Mouse (Mus musculus): ENCODE measurements around the gene Klhl23. TPM values are rescaled to one million over a fixed set of nuclear protein-coding genes. Genes with fewer than 3 reads are reported as not detected.

Klhl23 gene
- 75.3 and 85.9 TPM in 2 replicates for polyA plus RNA-seq (2014; fragmentation: Nextera tagmentation; extraction: Ambion mirVana)

- peak within 1 kb of the TSS; percentile 82 for H3K4me3 ChIP-seq (replicated peaks; ENCODE audit: low read depth, low read length)
- DNase-seq, result no peak
- peaks cover 28% of the 10 kb centered on the region for H3K4me1 ChIP-seq (ENCODE audit: control insufficient read depth, insufficient read depth, low read length)
- H3K27me3 ChIP-seq (ENCODE audit: control insufficient read depth, insufficient read depth, low read length), result no peaks in the 10 kb centered on the region
- no peak for ATAC-seq (ENCODE audit: low FRiP score, low TSS enrichment)
- WGBS, result 29% methylated on average over 8 of the region's 8 CpGs
- peak within 1 kb of the TSS; percentile 96 for H3K27ac ChIP-seq (replicated peaks; ENCODE audit: low read depth, low read length)
- H3K4me2 ChIP-seq (ENCODE audit: low read length), result peak within 1 kb of the TSS; percentile 75
- peak within 1 kb of the TSS; percentile 98 for H3K9ac ChIP-seq (replicated peaks; ENCODE audit: low read length)
- H3K36me3 ChIP-seq (ENCODE audit: control insufficient read depth, insufficient read depth, low read length), result 0 out of 2 replicates have a peak, but pooled peaks cover 4% of the 10 kb centered on the region
- H3K9me3 ChIP-seq (ENCODE audit: control insufficient read depth, low read length), result no peaks in the 10 kb centered on the region
Observed at GRCm38 (mm10) chr2:69821711-69822110, at the start of gene Klhl23. Gene Klhl23, plus strand, starts transcription at chr2:69821944.

GRCm38 (mm10) chr2:69773331-69773730 is 48.4 kb upstream of the Klhl23 start:
- H3K27ac ChIP-seq (replicated peaks; ENCODE audit: low read depth, low read length), result no peak overlapping the region
- no peak overlapping the region for H3K9ac ChIP-seq (replicated peaks; ENCODE audit: low read length)
- H3K36me3 ChIP-seq (ENCODE audit: control insufficient read depth, insufficient read depth, low read length), result peaks cover 15% of the 10 kb centered on the region
- H3K4me3 ChIP-seq (replicated peaks; ENCODE audit: low read depth, low read length), result no peak overlapping the region
- no peaks in the 10 kb centered on the region for H3K9me3 ChIP-seq (ENCODE audit: control insufficient read depth, low read length)
- no peak for ATAC-seq (ENCODE audit: low FRiP score, low TSS enrichment)
- H3K27me3 ChIP-seq (ENCODE audit: control insufficient read depth, insufficient read depth, low read length), result no peaks in the 10 kb centered on the region
- H3K4me1 ChIP-seq (ENCODE audit: control insufficient read depth, insufficient read depth, low read length), result no peaks in the 10 kb centered on the region
- 95% methylated on average over 3 of the region's 3 CpGs for WGBS
- DNase-seq, result no peak
- no peak overlapping the region for H3K4me2 ChIP-seq (ENCODE audit: low read length)

- DNase-seq (no peak), ATAC-seq (ENCODE audit: low FRiP score, low TSS enrichment) (no peak)
- no peak overlapping the region for H3K27ac ChIP-seq (replicated peaks; ENCODE audit: low read depth, low read length)
- no peak overlapping the region for H3K9ac ChIP-seq (replicated peaks; ENCODE audit: low read length)
- no peaks in the 10 kb centered on the region for H3K27me3 ChIP-seq (ENCODE audit: control insufficient read depth, insufficient read depth, low read length)
- H3K36me3 ChIP-seq (ENCODE audit: control insufficient read depth, insufficient read depth, low read length), result peaks cover 23% of the 10 kb centered on the region
- WGBS, result 79% methylated on average over 7 of the region's 7 CpGs
- H3K9me3 ChIP-seq (ENCODE audit: control insufficient read depth, low read length), result no peaks in the 10 kb centered on the region
- H3K4me3 ChIP-seq (replicated peaks; ENCODE audit: low read depth, low read length), result no peak overlapping the region
- H3K4me1 ChIP-seq (ENCODE audit: control insufficient read depth, insufficient read depth, low read length), result no peaks in the 10 kb centered on the region
- H3K4me2 ChIP-seq (ENCODE audit: low read length), result no peak overlapping the region
Observed at GRCm38 (mm10) chr2:69777985-69778835, 43.5 kb upstream of the Klhl23 start.

- peaks cover 23% of the 10 kb centered on the region for H3K36me3 ChIP-seq (ENCODE audit: control insufficient read depth, insufficient read depth, low read length)
- 44% methylated on average over 5 of the region's 5 CpGs for WGBS
- H3K9ac ChIP-seq (replicated peaks; ENCODE audit: low read length), result no peak overlapping the region
- H3K27me3 ChIP-seq (ENCODE audit: control insufficient read depth, insufficient read depth, low read length), result no peaks in the 10 kb centered on the region
- H3K27ac ChIP-seq (replicated peaks; ENCODE audit: low read depth, low read length), result no peak overlapping the region
- no peak for ATAC-seq (ENCODE audit: low FRiP score, low TSS enrichment)
- no peaks in the 10 kb centered on the region for H3K4me1 ChIP-seq (ENCODE audit: control insufficient read depth, insufficient read depth, low read length)
- no peak overlapping the region for H3K4me2 ChIP-seq (ENCODE audit: low read length)
- no peak overlapping the region for H3K4me3 ChIP-seq (replicated peaks; ENCODE audit: low read depth, low read length)
- H3K9me3 ChIP-seq (ENCODE audit: control insufficient read depth, low read length), result no peaks in the 10 kb centered on the region
- peak; percentile 51 for DNase-seq
Observed at GRCm38 (mm10) chr2:69778836-69779177, 42.9 kb upstream of the Klhl23 start.

- Histone ChIP-seq H3K27me3 (ENCODE audit: control insufficient read depth, insufficient read depth, low read length) (no peaks in the 10 kb centered on the region), H3K27ac (replicated peaks; ENCODE audit: low read depth, low read length) (peak overlapping the region; percentile 91), H3K4me2 (ENCODE audit: low read length) (peak overlapping the region; percentile 68), H3K4me3 (replicated peaks; ENCODE audit: low read depth, low read length) (peak overlapping the region; percentile 57), H3K9ac (replicated peaks; ENCODE audit: low read length) (peak overlapping the region; percentile 70), H3K4me1 (ENCODE audit: control insufficient read depth, insufficient read depth, low read length) (peaks cover 7% of the 10 kb centered on the region; the same call in 1 of the 2 replicates), H3K36me3 (ENCODE audit: control insufficient read depth, insufficient read depth, low read length) (peaks cover 11% of the 10 kb centered on the region), H3K9me3 (ENCODE audit: control insufficient read depth, low read length) (no peaks in the 10 kb centered on the region)
- no peak for DNase-seq
- ATAC-seq (ENCODE audit: low FRiP score, low TSS enrichment), result no peak
- 23% methylated on average over 9 of the region's 9 CpGs for WGBS
Observed at GRCm38 (mm10) chr2:69788974-69789373, 32.8 kb upstream of the Klhl23 start.

- Histone ChIP-seq H3K27ac (replicated peaks; ENCODE audit: low read depth, low read length) (peak within 1 kb of the TSS; percentile 91), H3K4me3 (replicated peaks; ENCODE audit: low read depth, low read length) (peak within 1 kb of the TSS; percentile 57), H3K4me1 (ENCODE audit: control insufficient read depth, insufficient read depth, low read length) (peaks cover 7% of the 10 kb centered on the region; the same call in 1 of the 2 replicates), H3K27me3 (ENCODE audit: control insufficient read depth, insufficient read depth, low read length) (no peaks in the 10 kb centered on the region), H3K9me3 (ENCODE audit: control insufficient read depth, low read length) (no peaks in the 10 kb centered on the region), H3K4me2 (ENCODE audit: low read length) (peak within 1 kb of the TSS; percentile 68), H3K9ac (replicated peaks; ENCODE audit: low read length) (peak within 1 kb of the TSS; percentile 70), H3K36me3 (ENCODE audit: control insufficient read depth, insufficient read depth, low read length) (peaks cover 11% of the 10 kb centered on the region)
- WGBS, result 2% methylated on average over 48 of the region's 48 CpGs
- ATAC-seq (ENCODE audit: low FRiP score, low TSS enrichment) (peak; percentile 97), DNase-seq (peak; percentile 100)
Observed at GRCm38 (mm10) chr2:69789429-69790069, 32.2 kb upstream of the Klhl23 start, which contains the start of the genes Ccdc173 and Phospho2. Gene Ccdc173, minus strand, starts transcription at chr2:69789575. Gene Phospho2, plus strand, starts transcription at chr2:69789623.

- peaks cover 17% of the 10 kb centered on the region for H3K36me3 ChIP-seq (ENCODE audit: control insufficient read depth, insufficient read depth, low read length)
- peak overlapping the region; percentile 57 for H3K4me3 ChIP-seq (replicated peaks; ENCODE audit: low read depth, low read length)
- ATAC-seq (ENCODE audit: low FRiP score, low TSS enrichment) (peak; percentile 46), DNase-seq (peak; percentile 87)
- no peak overlapping the region for H3K27ac ChIP-seq (replicated peaks; ENCODE audit: low read depth, low read length)
- peak overlapping the region; percentile 68 for H3K4me2 ChIP-seq (ENCODE audit: low read length)
- no peaks in the 10 kb centered on the region for H3K9me3 ChIP-seq (ENCODE audit: control insufficient read depth, low read length)
- H3K9ac ChIP-seq (replicated peaks; ENCODE audit: low read length), result peak overlapping the region; percentile 70
- H3K4me1 ChIP-seq (ENCODE audit: control insufficient read depth, insufficient read depth, low read length), result peaks cover 7% of the 10 kb centered on the region; the same call in 1 of the 2 replicates
- no peaks in the 10 kb centered on the region for H3K27me3 ChIP-seq (ENCODE audit: control insufficient read depth, insufficient read depth, low read length)
- under 1% methylated on average over 10 of the region's 10 CpGs for WGBS
Observed at GRCm38 (mm10) chr2:69790285-69790684, 31.5 kb upstream of the Klhl23 start.

- DNase-seq (no peak), ATAC-seq (ENCODE audit: low FRiP score, low TSS enrichment) (no peak)
- no peaks in the 10 kb centered on the region for H3K27me3 ChIP-seq (ENCODE audit: control insufficient read depth, insufficient read depth, low read length)
- 77% methylated on average over 4 of the region's 4 CpGs for WGBS
- H3K4me3 ChIP-seq (replicated peaks; ENCODE audit: low read depth, low read length), result no peak overlapping the region; the same call in 1 of the 2 replicates
- no peak overlapping the region for H3K9ac ChIP-seq (replicated peaks; ENCODE audit: low read length)
- no peaks in the 10 kb centered on the region for H3K9me3 ChIP-seq (ENCODE audit: control insufficient read depth, low read length)
- H3K36me3 ChIP-seq (ENCODE audit: control insufficient read depth, insufficient read depth, low read length), result peaks cover 21% of the 10 kb centered on the region
- peaks cover 7% of the 10 kb centered on the region; the same call in 1 of the 2 replicates for H3K4me1 ChIP-seq (ENCODE audit: control insufficient read depth, insufficient read depth, low read length)
- no peak overlapping the region for H3K27ac ChIP-seq (replicated peaks; ENCODE audit: low read depth, low read length)
- peak overlapping the region; percentile 68 for H3K4me2 ChIP-seq (ENCODE audit: low read length)
Observed at GRCm38 (mm10) chr2:69790722-69791121, 31.0 kb upstream of the Klhl23 start.

All from midbrain, embryonic 14.5 days (tissue).